Mouse (Mus musculus): ENCODE data around the gene C2cd3.
"Not testable (repeated sequence)": the region's sequence is repeated elsewhere in the genome, so short reads cannot be mapped to it uniquely, and the experiment has no call there.

- TF ChIP-seq CTCF, POLR2A (IDR thresholded peaks at IDR 0.05; ENCODE audit: insufficient read depth, low read depth, low read length): not testable (repeated sequence)
Observed at GRCm38 (mm10) chr7:100482046-100482445, 110.0 kb downstream of the C2cd3 start.

Data from olfactory bulb, adult 2 months (tissue).